Mouse (Mus musculus): Measurements from ENCODE around the gene Nlk. TPM values are rescaled to one million over a fixed set of nuclear protein-coding genes. Genes with fewer than 3 reads are reported as not detected.
"Not testable (repeated sequence)": the region's sequence is repeated elsewhere in the genome, so short reads cannot be mapped to it uniquely, and the experiment has no call there.

The Nlk gene
- polyA plus RNA-seq, 1 experiment, result 13.8 TPM

DNA sequence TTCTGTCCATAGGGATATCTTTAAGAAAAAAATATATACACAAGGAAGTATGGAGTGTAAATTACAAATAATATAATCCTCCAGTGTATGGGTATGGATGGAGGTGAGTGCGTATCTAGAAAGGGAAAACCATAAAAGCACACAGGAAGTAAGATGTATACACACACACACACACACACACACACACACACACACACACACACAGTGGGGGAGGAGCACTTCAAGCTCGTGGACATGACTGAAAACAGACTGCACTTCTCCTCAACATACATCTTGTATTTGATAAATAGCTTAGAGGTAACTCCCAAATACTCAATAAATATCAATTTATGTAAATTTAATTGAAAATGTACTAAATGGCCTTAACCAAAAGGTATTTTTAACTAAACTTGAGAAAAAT, 32.3 kb downstream of the Nlk start:
- H3K4me3 ChIP-seq (ENCODE audit: extremely low read depth, insufficient read depth, insufficient read length), result no peak overlapping the region
- H3K36me3 ChIP-seq (ENCODE audit: control insufficient read depth, insufficient read depth, low read length), result no peaks in the 10 kb centered on the region
- no peaks in the 10 kb centered on the region for H3K27me3 ChIP-seq (ENCODE audit: control insufficient read depth, insufficient read depth, low read length)
- no peak for DNase-seq (ENCODE audit: low read depth in 1 of 2, low spot score in 2 of 2)
- peaks cover 2% of the 10 kb centered on the region; the same call in 1 of the 2 replicates for H3K4me1 ChIP-seq (ENCODE audit: control insufficient read depth, insufficient read depth, insufficient read length)
- WGBS, result 65% methylated on average over 2 of the region's 2 CpGs
- TF ChIP-seq CTCF (IDR thresholded peaks at IDR 0.05; ENCODE audit: extremely low read depth, insufficient read depth, insufficient read length, insufficient replicate concordance), result no peak
- no peak for TF ChIP-seq POLR2A (IDR thresholded peaks at IDR 0.05; ENCODE audit: low read depth, low read length)
- H3K27ac ChIP-seq (ENCODE audit: insufficient read depth, low read length), result no peak overlapping the region

- no peak overlapping the region for H3K4me3 ChIP-seq (ENCODE audit: extremely low read depth, insufficient read depth, insufficient read length)
- 88% methylated on average over 4 of the region's 4 CpGs for WGBS
- TF ChIP-seq CTCF (IDR thresholded peaks at IDR 0.05; ENCODE audit: extremely low read depth, insufficient read depth, insufficient read length, insufficient replicate concordance), result no peak
- TF ChIP-seq POLR2A (IDR thresholded peaks at IDR 0.05; ENCODE audit: low read depth, low read length), result no peak
- no peaks in the 10 kb centered on the region for H3K36me3 ChIP-seq (ENCODE audit: control insufficient read depth, insufficient read depth, low read length)
- peaks cover 2% of the 10 kb centered on the region; the same call in 1 of the 2 replicates for H3K4me1 ChIP-seq (ENCODE audit: control insufficient read depth, insufficient read depth, insufficient read length)
- no peak for DNase-seq (ENCODE audit: low read depth in 1 of 2, low spot score in 2 of 2)
- no peak overlapping the region for H3K27ac ChIP-seq (ENCODE audit: insufficient read depth, low read length)
- H3K27me3 ChIP-seq (ENCODE audit: control insufficient read depth, insufficient read depth, low read length), result no peaks in the 10 kb centered on the region
These were observed 33.3 kb downstream of the Nlk start for GRCm38 (mm10) chr11:78663916-78664315.

DNA sequence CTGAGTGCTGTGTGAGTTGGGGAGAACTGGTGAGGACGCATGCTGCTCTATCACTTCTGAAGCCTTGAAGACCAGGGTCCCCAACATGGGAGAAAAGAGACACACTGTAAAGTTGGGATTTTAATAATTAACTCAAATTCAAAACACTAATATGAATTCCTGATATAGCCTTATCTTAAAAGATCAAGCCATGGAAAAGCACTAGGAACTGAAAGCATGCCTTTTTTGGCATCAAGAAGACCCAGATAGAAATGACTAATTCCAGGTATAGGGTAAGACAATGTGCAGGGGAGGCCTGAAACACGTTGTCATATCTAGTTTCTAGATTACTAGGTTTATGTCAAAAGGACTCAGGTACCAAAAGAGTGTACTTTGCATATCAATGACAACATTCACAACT, 48.0 kb downstream of the Nlk start:
- DNase-seq (ENCODE audit: low read depth in 1 of 2, low spot score in 2 of 2), result no peak
- Histone ChIP-seq H3K27me3 (ENCODE audit: control insufficient read depth, insufficient read depth, low read length) (no peaks in the 10 kb centered on the region), H3K27ac (ENCODE audit: insufficient read depth, low read length) (no peak overlapping the region), H3K36me3 (ENCODE audit: control insufficient read depth, insufficient read depth, low read length) (no peaks in the 10 kb centered on the region; the same call in 1 of the 2 replicates), H3K4me1 (ENCODE audit: control insufficient read depth, insufficient read depth, insufficient read length) (no peaks in the 10 kb centered on the region), H3K4me3 (ENCODE audit: extremely low read depth, insufficient read depth, insufficient read length) (no peak overlapping the region)
- WGBS, result 82% methylated on average over 2 of the region's 2 CpGs
- TF ChIP-seq POLR2A (IDR thresholded peaks at IDR 0.05; ENCODE audit: low read depth, low read length), result no peak
- TF ChIP-seq CTCF (IDR thresholded peaks at IDR 0.05; ENCODE audit: extremely low read depth, insufficient read depth, insufficient read length, insufficient replicate concordance), result no peak

DNA sequence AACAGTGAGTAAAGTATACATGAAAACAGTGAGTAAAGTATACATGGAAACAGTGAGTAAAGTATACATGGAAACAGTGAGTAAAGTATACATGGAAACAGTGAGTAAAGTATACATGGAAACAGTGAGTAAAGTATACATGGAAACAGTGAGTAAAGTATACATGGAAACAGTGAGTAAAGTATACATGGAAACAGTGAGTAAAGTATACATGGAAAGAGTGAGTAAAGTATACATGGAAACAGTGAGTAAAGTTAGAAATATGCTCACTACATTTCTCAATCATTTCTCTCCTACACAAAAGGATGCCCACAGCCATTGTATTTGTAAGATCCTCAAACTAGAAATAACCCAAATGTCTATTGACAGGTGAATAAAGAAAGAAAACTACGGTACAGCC, 48.8 kb downstream of the Nlk start:
- not testable (repeated sequence) for H3K27ac ChIP-seq (ENCODE audit: insufficient read depth, low read length); H3K4me3 ChIP-seq (ENCODE audit: extremely low read depth, insufficient read depth, insufficient read length); DNase-seq (ENCODE audit: low read depth in 1 of 2, low spot score in 2 of 2); H3K4me1 ChIP-seq (ENCODE audit: control insufficient read depth, insufficient read depth, insufficient read length); H3K27me3 ChIP-seq (ENCODE audit: control insufficient read depth, insufficient read depth, low read length); H3K36me3 ChIP-seq (ENCODE audit: control insufficient read depth, insufficient read depth, low read length)
- 92% methylated on average over 1 of the region's 1 CpGs for WGBS

GRCm38 (mm10) chr11:78643746-78644145, 53.4 kb downstream of the Nlk start:
- Histone ChIP-seq H3K27me3 (ENCODE audit: control insufficient read depth, insufficient read depth, low read length) (no peaks in the 10 kb centered on the region), H3K4me1 (ENCODE audit: control insufficient read depth, insufficient read depth, insufficient read length) (no peaks in the 10 kb centered on the region), H3K4me3 (ENCODE audit: extremely low read depth, insufficient read depth, insufficient read length) (no peak overlapping the region), H3K36me3 (ENCODE audit: control insufficient read depth, insufficient read depth, low read length) (no peaks in the 10 kb centered on the region), H3K27ac (ENCODE audit: insufficient read depth, low read length) (no peak overlapping the region)
- WGBS, result 92% methylated on average over 7 of the region's 7 CpGs
- DNase-seq (ENCODE audit: low read depth in 1 of 2, low spot score in 2 of 2), result no peak
- TF ChIP-seq CTCF (IDR thresholded peaks at IDR 0.05; ENCODE audit: extremely low read depth, insufficient read depth, insufficient read length, insufficient replicate concordance), result no peak
- no peak for TF ChIP-seq POLR2A (IDR thresholded peaks at IDR 0.05; ENCODE audit: low read depth, low read length)

- H3K36me3 ChIP-seq (ENCODE audit: control insufficient read depth, insufficient read depth, low read length), result no peaks in the 10 kb centered on the region
- 79% methylated on average over 3 of the region's 3 CpGs for WGBS
- TF ChIP-seq CTCF (IDR thresholded peaks at IDR 0.05; ENCODE audit: extremely low read depth, insufficient read depth, insufficient read length, insufficient replicate concordance), result no peak
- TF ChIP-seq POLR2A (IDR thresholded peaks at IDR 0.05; ENCODE audit: low read depth, low read length), result no peak
These were observed 55.0 kb downstream of the Nlk start for GRCm38 (mm10) chr11:78642151-78642550.

DNA sequence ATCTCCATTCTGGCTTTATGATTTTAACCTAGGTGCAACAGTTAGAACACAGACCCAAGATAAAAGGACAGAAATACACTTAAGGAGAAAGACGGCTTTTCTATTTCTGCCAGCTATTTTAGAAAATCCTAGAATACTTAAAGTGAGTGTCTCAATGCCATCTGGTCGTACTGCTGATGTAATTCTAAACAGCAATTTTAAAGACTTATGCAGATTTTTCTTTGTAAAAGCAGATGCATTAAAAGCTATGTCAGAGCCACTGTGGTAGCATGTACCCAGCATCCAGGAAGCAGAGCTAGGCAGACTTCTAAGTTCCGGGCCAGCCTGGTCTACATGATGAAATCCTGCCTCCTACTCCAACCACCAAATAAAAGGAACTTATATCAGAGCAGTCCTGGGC, 56.1 kb downstream of the Nlk start:
- WGBS, result 90% methylated on average over 3 of the region's 3 CpGs
- Histone ChIP-seq H3K27me3 (ENCODE audit: control insufficient read depth, insufficient read depth, low read length) (no peaks in the 10 kb centered on the region), H3K36me3 (ENCODE audit: control insufficient read depth, insufficient read depth, low read length) (no peaks in the 10 kb centered on the region), H3K4me3 (ENCODE audit: extremely low read depth, insufficient read depth, insufficient read length) (no peak overlapping the region), H3K4me1 (ENCODE audit: control insufficient read depth, insufficient read depth, insufficient read length) (no peaks in the 10 kb centered on the region), H3K27ac (ENCODE audit: insufficient read depth, low read length) (no peak overlapping the region)
- no peak for DNase-seq (ENCODE audit: low read depth in 1 of 2, low spot score in 2 of 2)
- no peak for TF ChIP-seq CTCF (IDR thresholded peaks at IDR 0.05; ENCODE audit: extremely low read depth, insufficient read depth, insufficient read length, insufficient replicate concordance)
- no peak for TF ChIP-seq POLR2A (IDR thresholded peaks at IDR 0.05; ENCODE audit: low read depth, low read length)

More at GRCm38 (mm10) chr11:78642151-78642550, 55.0 kb downstream of the Nlk start:
- H3K27ac ChIP-seq (ENCODE audit: insufficient read depth, low read length), result no peak overlapping the region
- no peaks in the 10 kb centered on the region for H3K4me1 ChIP-seq (ENCODE audit: control insufficient read depth, insufficient read depth, insufficient read length)
- H3K4me3 ChIP-seq (ENCODE audit: extremely low read depth, insufficient read depth, insufficient read length), result no peak overlapping the region
- DNase-seq (ENCODE audit: low read depth in 1 of 2, low spot score in 2 of 2), result no peak
- no peaks in the 10 kb centered on the region for H3K27me3 ChIP-seq (ENCODE audit: control insufficient read depth, insufficient read depth, low read length)

Measured in spleen, adult 2 months (tissue).